Mouse (Mus musculus) lung, postnatal 4 days (tissue): ENCODE results near the gene Tmem129.
A peak's percentile ranks its signal among the peaks of the same experiment; 100 is the strongest.

Experiments used
- DNase-seq, 2 experiments: peaks; one replicate each; pipeline ENCODE4 v3.0.0; 2021

The Tmem129 gene

DNA sequence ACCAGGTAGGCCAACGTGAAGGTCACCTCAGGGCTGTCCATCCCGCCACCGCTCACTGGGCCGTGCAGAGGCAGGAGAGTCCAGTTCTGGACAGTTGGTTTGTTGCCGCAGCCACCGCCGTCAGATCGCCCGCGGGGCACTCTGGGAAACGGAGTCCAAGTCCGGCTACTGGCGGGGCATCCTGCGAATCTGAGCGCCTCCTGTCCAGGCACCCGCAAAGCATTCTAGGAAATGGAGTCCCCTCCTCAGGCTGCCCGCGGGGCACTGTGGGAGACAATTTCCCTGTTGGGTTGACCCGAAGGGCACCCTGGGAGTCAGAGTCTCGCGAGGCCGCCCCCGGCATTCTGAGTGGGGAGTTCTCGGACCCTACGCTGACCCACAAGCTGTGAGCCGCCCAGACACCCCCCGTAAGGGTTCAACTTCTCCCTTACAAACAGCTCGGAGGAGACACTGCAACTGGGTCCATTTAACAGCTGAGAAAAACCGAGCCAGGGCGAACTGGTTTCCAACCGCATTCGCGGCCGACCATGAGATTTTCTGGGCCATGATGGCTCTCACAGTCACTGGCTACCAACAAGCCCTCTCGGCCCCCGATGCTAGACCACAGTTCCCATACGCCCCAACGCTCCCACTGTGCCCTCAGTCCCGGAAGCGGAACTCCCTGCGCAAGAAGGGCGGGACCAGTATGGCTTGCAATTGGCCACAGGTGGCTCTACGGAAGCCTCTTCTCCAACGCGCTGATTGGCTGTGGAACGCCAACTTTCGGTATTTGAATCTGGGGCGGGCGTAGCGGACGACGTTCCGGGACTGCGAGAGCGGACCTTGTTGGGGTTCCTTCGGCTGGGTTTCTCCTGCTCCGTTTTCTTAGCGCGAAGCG, at the start of gene Tmem129, which contains the start of gene Tacc3:
Gene Tmem129, minus strand, starts transcription at position 630 of the 877 bp plus-strand sequence.
Gene Tacc3, plus strand, starts transcription at position 342 of the 877 bp plus-strand sequence.
- DNase-seq, result peak; percentile 97 to 99

DNA sequence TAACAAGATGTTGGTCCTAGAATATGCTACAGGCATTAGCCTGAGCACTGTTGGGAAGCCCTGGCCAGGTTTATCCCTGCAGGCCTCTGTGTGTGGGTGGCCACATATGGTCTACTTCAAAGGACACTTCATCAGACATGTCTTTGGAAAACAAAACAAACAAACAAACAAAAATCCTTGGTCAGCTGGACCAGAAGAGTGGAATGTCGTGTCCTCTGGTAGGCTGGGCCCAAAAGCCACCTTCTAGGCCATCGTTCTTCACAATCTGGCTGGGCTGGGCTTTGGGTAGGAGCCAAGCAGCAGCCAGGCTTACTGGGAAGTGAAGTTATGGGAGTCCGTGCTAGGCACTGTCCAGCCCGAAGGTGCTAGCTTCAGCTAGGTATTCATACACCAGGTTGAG, 48.9 kb upstream of the Tmem129 start:
- peak; percentile 64 to 87 for DNase-seq

- no peak for DNase-seq
Observed at GRCm38 (mm10) chr5:33706350-33706629, 48.1 kb upstream of the Tmem129 start.

- DNase-seq, result peak in 1 of 2 experiments; percentile 61
Observed at GRCm38 (mm10) chr5:33705612-33706349, 47.6 kb upstream of the Tmem129 start.

- DNase-seq, result peak; percentile 45 to 75
Observed at GRCm38 (mm10) chr5:33704945-33705611, 46.9 kb upstream of the Tmem129 start.

GRCm38 (mm10) chr5:33703999-33704398, 45.8 kb upstream of the Tmem129 start:
- DNase-seq, result no peak

GRCm38 (mm10) chr5:33701832-33702231, 43.6 kb upstream of the Tmem129 start:
- peak; percentile 6 to 69 for DNase-seq

- DNase-seq, result peak in 1 of 2 experiments; percentile 10
Observed at GRCm38 (mm10) chr5:33700010-33700409, 41.8 kb upstream of the Tmem129 start.

- no peak for DNase-seq
Observed at GRCm38 (mm10) chr5:33698669-33699068, 40.5 kb upstream of the Tmem129 start.

DNA sequence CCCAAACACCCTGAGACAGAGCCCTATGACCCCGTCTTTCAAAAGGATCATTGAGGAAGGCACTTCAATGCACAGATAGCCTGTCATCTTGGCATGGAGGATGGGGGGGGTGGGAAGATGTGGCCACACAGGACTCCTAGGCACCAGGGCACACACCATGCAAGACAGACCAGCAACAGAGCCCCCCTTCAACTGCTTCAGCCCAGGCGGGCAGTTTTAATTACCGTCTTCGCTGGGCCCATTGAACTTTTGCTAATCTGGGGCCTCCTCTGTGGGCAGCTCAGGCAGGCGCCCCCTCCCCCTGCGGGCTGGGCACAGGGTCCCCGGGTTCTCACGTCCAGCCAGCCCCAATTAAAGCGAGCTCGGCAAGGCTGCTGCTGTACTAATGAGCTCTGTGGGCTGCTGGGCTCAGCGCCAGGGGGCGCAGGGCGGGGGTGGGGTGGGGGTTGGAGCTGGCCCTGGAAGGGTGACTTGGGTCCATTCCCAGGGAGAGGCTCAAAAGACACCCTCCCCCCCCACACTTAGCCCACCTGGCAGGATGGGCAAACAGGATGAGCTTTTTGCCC, 39.8 kb upstream of the Tmem129 start:
- DNase-seq, result no peak

DNA sequence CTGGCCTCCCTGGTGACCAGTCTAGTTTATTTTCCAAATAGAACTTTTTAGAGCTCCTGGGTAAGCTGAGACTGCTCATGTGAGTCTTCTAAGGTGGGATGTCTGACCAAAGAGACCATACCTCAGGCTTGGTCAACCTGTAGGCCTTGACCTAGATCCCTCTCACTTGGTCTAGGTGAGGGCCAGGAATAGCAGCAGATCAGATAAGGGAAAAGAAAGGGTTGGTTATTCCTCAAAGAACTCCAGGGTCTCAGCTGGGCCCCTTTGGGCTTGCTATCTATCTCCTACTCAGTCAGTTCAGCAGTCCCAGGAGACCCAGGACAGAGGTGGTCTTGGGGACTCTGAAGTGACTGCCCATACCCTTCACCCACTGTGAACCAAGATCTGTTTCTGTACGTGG, 39.3 kb upstream of the Tmem129 start:
- DNase-seq, result no peak

- peak; percentile 69 to 85 for DNase-seq
Observed at GRCm38 (mm10) chr5:33696430-33696829, 38.2 kb upstream of the Tmem129 start.

DNA sequence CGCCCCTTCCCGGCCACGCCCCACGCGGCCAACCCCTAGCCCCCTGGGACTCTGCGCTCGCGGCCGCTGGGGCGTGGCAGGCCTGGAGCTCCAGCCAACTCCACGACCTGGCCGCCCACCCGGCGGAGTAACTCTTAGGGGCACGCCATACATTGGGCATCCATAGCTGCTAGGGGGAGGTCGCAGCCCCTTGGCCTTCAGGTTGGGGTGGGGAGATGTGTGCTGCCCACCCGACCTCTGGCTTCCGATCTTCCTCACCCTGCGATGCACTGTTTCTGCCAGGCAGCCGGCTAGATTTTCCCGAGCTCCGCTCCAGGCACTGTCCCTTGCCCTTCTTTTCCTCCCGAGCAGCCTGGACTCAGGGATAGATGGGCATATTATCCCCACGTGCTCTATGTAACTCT, 37.5 kb upstream of the Tmem129 start:
- no peak for DNase-seq

GRCm38 (mm10) chr5:33694848-33695717, 36.9 kb upstream of the Tmem129 start:
- peak; percentile 67 to 85 for DNase-seq

DNA sequence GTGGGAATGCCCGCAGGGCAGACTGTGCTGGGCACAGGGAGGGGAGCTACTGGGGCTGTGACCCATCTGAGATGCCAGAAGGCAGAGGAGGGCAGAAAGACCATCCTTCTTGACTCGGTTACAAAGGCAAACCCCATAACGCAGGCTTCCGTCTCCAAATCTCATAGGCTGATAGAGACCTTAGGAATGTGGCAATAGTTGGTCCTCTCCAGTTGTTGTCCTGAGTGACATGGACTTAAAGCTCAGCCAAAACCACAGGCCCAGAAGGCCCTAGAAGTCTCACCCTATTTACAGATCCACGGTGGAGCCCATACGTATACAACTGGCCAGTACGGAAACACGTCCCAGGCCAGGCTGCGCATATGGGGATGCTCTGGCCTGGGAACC, 36.2 kb upstream of the Tmem129 start:
- no peak for DNase-seq

DNA sequence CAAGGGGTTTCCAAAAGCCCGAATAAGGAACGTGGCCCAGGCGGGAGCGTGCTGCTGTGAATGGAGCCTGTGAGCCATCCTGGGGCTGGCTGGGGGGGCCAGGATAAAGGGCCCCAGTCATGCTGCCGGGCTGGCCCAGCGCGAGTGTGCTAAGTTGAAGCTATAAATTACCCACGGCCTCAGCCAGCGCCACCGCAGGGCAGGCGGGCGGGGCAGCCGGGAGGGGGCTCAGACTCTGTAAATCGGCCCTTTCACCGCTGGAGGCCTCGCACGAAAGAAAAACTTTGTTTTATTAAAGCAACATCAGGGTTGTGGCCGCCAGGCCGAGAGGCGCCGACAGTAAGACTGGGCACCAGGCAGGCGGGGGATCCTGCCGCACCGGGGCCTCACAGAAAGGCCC, 34.2 kb upstream of the Tmem129 start:
- peak; percentile 73 to 86 for DNase-seq

GRCm38 (mm10) chr5:33689852-33690645, 31.8 kb upstream of the Tmem129 start:
- peak; percentile 73 to 88 for DNase-seq

DNA sequence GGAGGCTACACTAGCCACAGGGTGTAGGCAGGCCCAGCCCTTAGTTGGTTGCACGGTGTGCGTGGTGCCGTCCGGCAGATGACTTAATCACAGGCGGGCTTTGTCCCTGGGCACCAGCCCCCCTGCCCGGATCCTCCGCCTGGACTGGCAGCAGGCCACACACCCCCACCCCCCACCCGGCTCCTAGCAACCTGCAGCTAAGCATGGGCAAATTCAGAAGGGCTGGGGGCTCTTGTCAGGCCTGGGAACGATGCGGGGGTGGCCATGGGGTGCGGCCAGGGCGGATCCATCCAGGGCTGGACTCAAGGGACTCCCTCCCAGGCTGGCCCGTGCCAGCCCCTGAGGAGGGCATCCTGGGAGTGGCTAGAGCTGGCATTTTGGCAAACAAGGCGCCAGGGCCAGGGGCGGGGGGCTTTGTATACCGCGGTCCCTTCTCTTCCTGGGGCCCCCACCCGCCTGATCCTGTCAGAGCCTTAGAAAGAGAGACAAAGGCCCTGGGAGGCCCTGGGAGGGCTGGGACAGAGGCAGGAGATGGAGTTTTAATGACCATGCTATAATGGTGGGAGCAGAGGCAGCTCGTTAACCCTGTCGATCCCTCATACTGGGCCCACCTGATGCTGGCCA, 31.1 kb upstream of the Tmem129 start:
- DNase-seq, result peak; percentile 76 to 88

DNA sequence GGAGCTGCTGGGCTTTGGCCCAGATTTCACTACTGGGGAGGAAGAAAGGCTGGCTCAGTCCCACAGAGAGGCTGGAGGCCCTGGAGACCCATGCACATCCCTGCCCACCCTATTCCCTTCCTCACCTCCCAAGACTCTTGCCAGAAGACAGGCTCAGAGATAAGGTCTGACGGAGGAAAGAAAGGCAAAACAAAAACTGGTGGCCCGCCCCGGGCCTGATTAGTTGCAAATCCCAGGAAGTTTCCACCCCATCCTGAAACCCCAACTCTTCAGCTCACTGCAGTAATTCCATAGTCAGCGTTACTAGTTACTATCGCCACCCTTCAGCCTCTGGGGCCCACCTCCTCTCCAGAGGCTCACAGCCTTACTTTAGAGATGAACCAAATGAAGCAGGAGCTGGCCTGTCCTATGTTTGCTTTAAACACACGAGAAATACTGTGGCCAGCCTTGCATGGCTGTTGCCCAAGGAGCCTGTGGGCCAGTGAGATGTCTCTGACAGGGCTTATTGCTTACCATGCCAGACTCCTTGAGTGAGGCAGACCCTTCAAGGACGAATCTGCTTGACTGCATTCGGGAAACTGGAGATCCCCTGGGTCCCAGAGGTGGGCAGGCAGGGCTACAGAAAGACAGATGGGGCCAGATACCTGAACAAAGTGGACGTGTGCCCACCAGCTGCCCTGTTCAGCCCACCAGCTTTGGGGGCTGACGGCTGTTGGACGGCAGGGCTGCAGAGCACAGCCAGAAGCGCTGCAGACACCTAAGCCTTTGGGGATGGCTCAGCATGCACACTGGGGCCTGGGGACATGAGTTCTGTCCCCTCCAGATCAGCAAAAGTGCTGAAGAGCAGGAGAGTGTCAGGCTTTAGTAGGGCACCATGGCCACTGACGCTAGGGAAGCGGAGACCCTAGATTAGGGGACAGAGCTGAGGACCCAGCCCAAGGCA, 30.3 kb upstream of the Tmem129 start:
- DNase-seq, result peak; percentile 47 to 60

- no peak for DNase-seq
Observed at GRCm38 (mm10) chr5:33687142-33687541, 28.9 kb upstream of the Tmem129 start.
